Mouse (Mus musculus) cortical plate, adult 2 months (tissue): Measurements from ENCODE around the gene Dyrk1a.

Experiments
- CTCF ChIP-seq: fragments of 200-500 bp; IDR thresholded peaks from 2 replicates; pipeline ENCODE4 v1.5.1; 2011; ENCODE audit warnings: mild to moderate bottlenecking, control low read depth, low read length; ENCODE audit not compliant: insufficient read depth; ENCODE audit errors: extremely low read depth
- POLR2A ChIP-seq: fragments of 200-500 bp; IDR thresholded peaks from 2 replicates; pipeline ENCODE4 v1.6.1; 2011; ENCODE audit warnings: mild to moderate bottlenecking, low read length, control low read depth; ENCODE audit not compliant: insufficient read depth; ENCODE audit errors: extremely low read depth

- no peak for TF ChIP-seq POLR2A
- TF ChIP-seq CTCF: no peak
Observed at GRCm38 (mm10) chr16:94551934-94552333, 17.9 kb upstream of the Dyrk1a start.
